Mouse (Mus musculus) mature B cell (primary cell): Measurements from ENCODE around the gene Ntn5.

ENCODE experiments used
- in situ Hi-C: fragments of 300-500 bp; cut with MboI; formaldehyde crosslinking; loops from 2 replicates; pipeline ENCODE4 v1.14.3; 2019

Gene Ntn5

GRCm38 (mm10) chr7:45712022-45712757 lies 28.4 kb downstream of the Ntn5 start:
- in situ Hi-C loops = no loop called here

- in situ Hi-C loops = no loop called here
Measured at GRCm38 (mm10) chr7:45713396-45713795, 29.6 kb downstream of the Ntn5 start.

DNA sequence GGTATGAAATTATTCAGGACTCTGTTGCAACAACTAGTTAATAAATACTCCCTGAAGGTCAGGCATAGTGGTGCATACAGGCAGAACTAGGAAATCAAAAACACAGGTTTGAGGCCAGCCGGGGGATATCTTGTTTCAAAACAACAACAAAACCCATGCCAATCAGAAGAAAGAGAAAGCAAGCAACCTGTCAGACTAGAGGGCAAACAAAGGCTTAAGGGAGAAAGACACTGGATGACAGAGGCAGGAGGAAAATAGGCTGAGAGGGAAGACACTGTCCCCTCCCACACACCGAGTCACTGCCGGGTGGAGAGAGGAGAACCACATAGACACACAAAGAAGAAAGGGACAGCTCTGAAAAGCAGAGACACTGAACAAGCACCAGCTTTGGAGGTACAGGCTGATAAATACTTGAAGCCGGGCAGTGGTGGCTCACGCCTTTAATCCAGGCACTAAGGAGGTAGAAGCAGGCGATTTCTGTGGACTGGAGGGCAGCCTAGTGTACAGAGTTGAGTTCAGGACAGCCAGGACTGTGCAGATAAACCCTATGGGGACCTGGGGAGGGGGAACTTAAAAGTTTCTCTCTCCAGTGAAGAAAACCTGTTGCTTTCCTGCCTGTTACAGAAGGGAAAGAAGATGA lies 30.2 kb downstream of the Ntn5 start:
- in situ Hi-C loops = no loop called here

- in situ Hi-C loops = no loop called here
Measured at GRCm38 (mm10) chr7:45714630-45715089, 30.8 kb downstream of the Ntn5 start.

- in situ Hi-C loops = no loop called here
Measured at GRCm38 (mm10) chr7:45715090-45715708, 31.4 kb downstream of the Ntn5 start, which contains the start of gene Rpl18. Gene Rpl18 (plus strand): TSS chr7:45715457.

GRCm38 (mm10) chr7:45715741-45716459 lies 32.1 kb downstream of the Ntn5 start:
- in situ Hi-C loops = no loop called here

GRCm38 (mm10) chr7:45716460-45716857 lies 32.6 kb downstream of the Ntn5 start:
- in situ Hi-C loops = no loop called here

DNA sequence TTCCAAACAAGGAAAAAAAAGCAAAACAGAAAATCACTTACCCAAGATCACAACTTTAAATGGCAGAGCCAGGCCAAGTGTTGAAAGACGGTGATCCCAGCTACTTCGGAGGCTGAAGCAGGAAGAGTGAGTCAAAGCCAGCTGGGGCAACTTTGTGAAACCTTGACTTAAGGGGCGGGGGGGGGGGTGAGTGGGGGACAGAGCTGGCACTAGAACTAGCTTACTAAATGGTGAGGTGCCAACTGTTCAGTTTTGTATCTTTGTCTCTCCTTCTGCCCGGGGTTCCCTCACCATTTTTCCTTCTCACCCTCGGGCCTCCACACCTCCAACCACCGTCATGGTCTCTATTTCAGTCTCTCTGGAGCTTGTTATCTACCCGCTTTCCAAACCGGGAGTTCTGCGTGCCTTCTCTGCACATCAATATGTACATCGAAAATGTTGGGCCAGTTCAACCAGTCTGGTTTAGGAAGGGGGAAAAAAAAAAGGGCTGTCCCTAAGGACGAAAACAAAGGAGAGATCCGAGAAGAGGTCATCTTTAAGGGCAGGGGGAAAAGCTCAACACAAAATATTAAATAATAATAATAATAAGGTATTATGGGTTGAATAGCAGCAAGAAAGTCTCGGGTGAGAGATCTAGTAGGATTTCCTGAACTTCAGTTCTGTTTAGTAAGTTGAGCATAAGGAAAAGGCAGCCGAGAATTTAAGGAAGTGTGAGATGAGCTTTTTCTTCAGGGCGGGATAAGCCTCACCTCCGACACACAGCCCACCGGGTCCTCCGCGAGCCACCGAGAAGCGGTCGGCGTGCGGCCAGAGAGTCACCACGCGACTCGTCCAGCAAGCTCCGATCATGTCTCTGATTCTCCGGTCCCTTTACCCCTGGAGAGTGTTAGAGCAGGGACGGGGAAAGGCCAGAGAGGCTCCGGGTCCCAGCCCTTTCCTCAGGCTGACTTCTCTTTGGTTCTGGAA lies 33.4 kb downstream of the Ntn5 start:
- in situ Hi-C loops = no loop called here

DNA sequence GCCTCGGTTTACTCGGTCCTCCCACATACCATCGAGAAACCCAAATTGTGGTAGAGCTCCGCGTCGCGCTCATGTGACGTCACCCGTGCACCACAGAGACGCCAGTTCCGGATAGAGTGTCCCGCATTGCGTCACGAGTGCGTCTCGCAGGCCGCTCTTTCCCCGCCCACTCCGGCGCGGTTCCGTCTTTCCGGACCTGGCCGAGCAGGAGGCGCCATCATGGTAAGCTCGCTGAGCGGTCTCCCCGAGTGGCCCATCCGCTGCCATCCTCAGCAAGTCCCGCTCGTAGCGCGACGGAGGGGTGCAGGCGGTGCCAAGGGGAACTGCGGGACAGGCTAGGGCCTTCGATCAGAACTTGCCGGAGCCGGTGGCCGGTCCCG lies 34.1 kb downstream of the Ntn5 start, which contains the start of gene Sphk2:
TSS of gene Sphk2 (minus strand) at position 85 of the 380 bp plus-strand sequence.
- in situ Hi-C loops = no loop called here

DNA sequence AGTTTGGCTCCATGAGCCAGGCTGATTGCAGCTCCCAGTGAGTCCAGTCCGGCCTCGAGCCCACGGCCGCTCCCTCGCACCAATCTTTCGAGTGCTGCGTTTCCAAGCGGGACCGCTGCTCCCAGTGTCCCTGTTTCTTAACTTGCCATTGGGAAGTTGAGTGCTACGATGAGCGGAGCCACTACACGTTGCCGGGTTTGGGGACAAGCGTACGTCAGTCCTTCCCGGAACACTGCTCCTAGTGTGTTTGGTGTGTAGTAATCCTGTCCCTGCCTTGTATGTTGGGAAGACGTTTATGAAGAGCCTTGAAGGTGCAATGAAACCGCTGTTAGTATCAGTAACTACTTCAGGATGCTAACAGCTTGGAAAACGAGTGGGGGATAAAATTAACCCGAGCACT lies 34.5 kb downstream of the Ntn5 start:
- in situ Hi-C loops = no loop called here

DNA sequence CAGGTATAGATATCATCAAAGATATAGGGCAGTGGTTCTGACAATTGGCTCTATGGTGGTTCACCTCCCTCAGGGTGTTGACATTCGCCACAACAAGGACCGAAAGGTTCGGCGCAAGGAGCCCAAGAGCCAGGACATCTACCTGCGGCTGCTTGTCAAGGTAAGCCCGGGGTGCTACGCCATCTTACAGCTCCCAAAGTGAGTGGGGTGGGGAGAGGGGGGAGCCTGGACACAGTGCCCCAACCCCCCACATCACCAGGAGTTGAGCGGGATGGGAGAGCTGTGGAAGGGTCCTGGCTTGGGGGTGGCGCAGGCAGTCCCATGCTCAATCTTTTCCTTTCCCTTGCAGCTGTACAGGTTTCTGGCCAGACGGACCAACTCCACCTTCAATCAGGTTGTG lies 35.4 kb downstream of the Ntn5 start:
- in situ Hi-C loops = no loop called here

- in situ Hi-C loops = no loop called here
Measured at GRCm38 (mm10) chr7:45719738-45720412, 36.1 kb downstream of the Ntn5 start.

- in situ Hi-C loops = no loop called here
Measured at GRCm38 (mm10) chr7:45720413-45721233, 36.8 kb downstream of the Ntn5 start, which contains the start of gene Fam83e. Gene Fam83e (plus strand): TSS chr7:45721212.

- in situ Hi-C loops = no loop called here
Measured at GRCm38 (mm10) chr7:45721234-45721571, 37.4 kb downstream of the Ntn5 start.

GRCm38 (mm10) chr7:45721642-45722347 lies 38.0 kb downstream of the Ntn5 start:
- in situ Hi-C loops = no loop called here

DNA sequence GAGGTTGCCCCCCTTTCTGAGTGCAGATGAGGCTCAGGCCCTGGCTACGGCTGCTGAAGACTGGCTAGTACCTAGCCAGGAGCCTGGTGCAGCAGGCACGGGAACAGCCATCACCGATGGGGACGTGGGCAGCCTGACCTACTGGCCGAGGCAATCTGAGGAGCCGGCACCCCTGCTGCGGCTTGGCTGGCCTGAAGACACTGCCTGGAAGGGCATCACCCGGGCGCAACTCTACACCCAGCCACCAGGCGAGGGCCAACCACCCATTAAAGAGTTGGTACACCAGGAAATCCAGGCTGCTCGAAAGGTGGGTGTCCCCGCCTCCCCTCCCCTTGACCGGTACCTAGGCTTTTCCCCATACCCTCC lies 38.5 kb downstream of the Ntn5 start:
- in situ Hi-C loops = no loop called here

- in situ Hi-C loops = no loop called here
Measured at GRCm38 (mm10) chr7:45723301-45723700, 39.5 kb downstream of the Ntn5 start.

GRCm38 (mm10) chr7:45723781-45724180 lies 40.0 kb downstream of the Ntn5 start:
- in situ Hi-C loops = no loop called here

DNA sequence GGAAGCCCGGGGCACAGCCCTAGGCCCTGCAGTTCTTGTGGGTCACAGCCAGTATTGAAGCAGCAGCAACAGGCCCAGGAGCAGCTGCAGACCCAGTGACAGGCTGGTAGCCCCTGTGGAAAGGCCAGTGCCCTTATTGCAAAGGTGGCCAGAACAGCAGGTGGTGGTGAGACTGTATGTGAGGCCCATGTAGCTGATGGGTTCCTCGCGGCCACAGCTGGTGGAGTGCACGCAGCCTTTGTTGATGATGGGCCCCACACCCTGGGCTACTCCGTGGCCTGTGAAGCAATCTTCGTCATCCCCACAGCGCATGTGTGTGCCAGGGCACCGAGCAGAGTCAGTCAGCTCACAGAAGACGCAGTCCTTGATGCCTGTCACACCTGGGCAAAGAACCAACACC lies 41.3 kb downstream of the Ntn5 start:
- in situ Hi-C loops = no loop called here
